Mouse (Mus musculus) olfactory bulb, adult 2 months (tissue): Measurements from ENCODE around the gene Tmem202. TPM values are rescaled to one million over a fixed set of nuclear protein-coding genes. Genes with fewer than 3 reads are reported as not detected.

ENCODE experiments used
- H3K27ac ChIP-seq: fragments of 200-500 bp; 2 replicates; pipeline ENCODE4 v1.5.1; 2012; ENCODE audit warnings: low read depth, low read length; ENCODE audit not compliant: insufficient read depth
- H3K4me1 ChIP-seq: fragments of 200-500 bp; 2 replicates; pipeline ENCODE4 v1.6.1; 2012; ENCODE audit warnings: low read length; ENCODE audit not compliant: control insufficient read depth, insufficient read depth
- H3K4me3 ChIP-seq: fragments of 200-500 bp; 2 replicates; pipeline ENCODE4 v1.5.1; 2012; ENCODE audit warnings: mild to moderate bottlenecking, low read depth, low read length, moderate library complexity; ENCODE audit not compliant: insufficient read depth
- CTCF ChIP-seq: fragments of 200-500 bp; IDR thresholded peaks from 2 replicates; pipeline ENCODE4 v1.5.1; 2012; ENCODE audit warnings: low read depth, mild to moderate bottlenecking, low read length, moderate library complexity; ENCODE audit not compliant: insufficient read depth
- POLR2A ChIP-seq: fragments of 200-500 bp; IDR thresholded peaks from 2 replicates; pipeline ENCODE4 v1.6.1; 2012; ENCODE audit warnings: mild to moderate bottlenecking, low read depth, low read length, moderate library complexity; ENCODE audit not compliant: insufficient read depth
- WGBS: fragments of 180-500 bp; shearing (Covaris S2); methylation state at CpG from one replicate; pipeline ENCODE4 v1.1.7; 2018; 5-methylcytosine and 5-hydroxymethylcytosine counted together
- polyA plus RNA-seq: library from polyadenylated mRNA; stranded (reverse); fragments of >200 nt; gene quantifications from 2 replicates; pipeline ENCODE4 v1.2.4, GENCODE M21; 2012; ENCODE audit warnings: low replicate concordance; ENCODE audit not compliant: missing spikeins, insufficient read depth, insufficient read length

The Tmem202 gene
- polyA plus RNA-seq: not detected in 2 replicates

GRCm38 (mm10) chr9:59539441-59540137 lies at the start of gene Tmem202, which contains the start of gene Hexa:
Tmem202 (minus strand) TSS chr9:59539847.
Hexa (plus strand) TSS chr9:59539540.
- H3K27ac ChIP-seq: peak within 1 kb of the TSS; percentile 41; the same call in 1 of the 2 replicates
- peak within 1 kb of the TSS; percentile 76 for H3K4me3 ChIP-seq
- H3K4me1 ChIP-seq: peaks cover 9% of the 10 kb centered on the region
- TF ChIP-seq POLR2A: peak; percentile 69
- TF ChIP-seq CTCF: no peak
- WGBS: under 1% methylated on average over 55 of the region's 55 CpGs

- no peak for TF ChIP-seq POLR2A
- TF ChIP-seq CTCF: no peak
- Histone ChIP-seq H3K27ac (peak overlapping the region; percentile 99), H3K4me3 (peak overlapping the region; percentile 34), H3K4me1 (peaks cover 26% of the 10 kb centered on the region)
- WGBS: 12% methylated on average over 12 of the region's 12 CpGs
Measured at GRCm38 (mm10) chr9:59588710-59589671, 49.3 kb upstream of the Tmem202 start.

GRCm38 (mm10) chr9:59588252-59588651 lies 48.6 kb upstream of the Tmem202 start:
- 28% methylated on average over 5 of the region's 5 CpGs for WGBS
- Histone ChIP-seq H3K4me1 (peaks cover 26% of the 10 kb centered on the region), H3K4me3 (no peak overlapping the region), H3K27ac (peak overlapping the region; percentile 87)
- TF ChIP-seq POLR2A (no peak), CTCF (no peak)

- WGBS: 5% methylated on average over 13 of the region's 13 CpGs
- no peak overlapping the region for H3K27ac ChIP-seq
- TF ChIP-seq POLR2A (no peak), CTCF (peak; percentile 68)
- H3K4me3 ChIP-seq: no peak overlapping the region
- H3K4me1 ChIP-seq: peaks cover 13% of the 10 kb centered on the region
Measured at GRCm38 (mm10) chr9:59584871-59585308, 45.2 kb upstream of the Tmem202 start.

DNA sequence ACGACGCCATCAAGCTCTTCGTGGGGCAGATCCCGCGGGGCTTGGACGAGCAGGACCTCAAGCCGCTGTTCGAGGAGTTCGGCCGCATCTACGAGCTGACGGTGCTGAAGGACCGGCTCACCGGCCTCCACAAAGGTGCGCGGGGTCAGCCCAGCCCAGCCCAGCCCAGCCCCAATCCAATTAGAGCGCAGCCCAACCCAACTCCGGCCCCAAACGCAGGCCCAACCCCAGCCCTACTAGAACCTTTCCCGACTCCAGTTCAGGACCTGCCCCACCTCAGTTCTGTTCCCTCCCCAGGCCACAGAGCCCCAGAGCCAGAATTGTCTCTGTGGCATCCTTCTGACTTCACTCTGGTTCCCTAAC lies 38.8 kb upstream of the Tmem202 start:
- H3K4me3 ChIP-seq: peak overlapping the region; percentile 60
- no peak for TF ChIP-seq POLR2A
- peaks cover 10% of the 10 kb centered on the region for H3K4me1 ChIP-seq
- WGBS: under 1% methylated on average over 20 of the region's 20 CpGs
- H3K27ac ChIP-seq: no peak overlapping the region

- H3K4me3 ChIP-seq: peak within 1 kb of the TSS; percentile 60
- TF ChIP-seq POLR2A (peak; percentile 27; the same call in 1 of the 2 replicates), CTCF (no peak)
- peaks cover 10% of the 10 kb centered on the region for H3K4me1 ChIP-seq
- no peak within 1 kb of the TSS; the same call in 1 of the 2 replicates for H3K27ac ChIP-seq
- WGBS: under 1% methylated on average over 61 of the region's 61 CpGs
Measured at GRCm38 (mm10) chr9:59577844-59578504, 38.3 kb upstream of the Tmem202 start, which contains the start of gene Celf6. Celf6 (plus strand) TSS chr9:59577917.

- peaks cover 10% of the 10 kb centered on the region for H3K4me1 ChIP-seq
- H3K27ac ChIP-seq: no peak overlapping the region; the same call in 1 of the 2 replicates
- peak overlapping the region; percentile 60 for H3K4me3 ChIP-seq
- TF ChIP-seq POLR2A: no peak
- no peak for TF ChIP-seq CTCF
- WGBS: 6% methylated on average over 13 of the region's 13 CpGs
Measured at GRCm38 (mm10) chr9:59577401-59577800, 37.8 kb upstream of the Tmem202 start.

GRCm38 (mm10) chr9:59571852-59572251 lies 32.2 kb upstream of the Tmem202 start:
- TF ChIP-seq CTCF: no peak
- no peak for TF ChIP-seq POLR2A
- 84% methylated on average over 2 of the region's 2 CpGs for WGBS
- no peak overlapping the region for H3K27ac ChIP-seq
- no peak overlapping the region for H3K4me3 ChIP-seq
- H3K4me1 ChIP-seq: no peaks in the 10 kb centered on the region
